Mouse (Mus musculus) liver, postnatal 0 days (tissue): ENCODE results near the gene Clstn1.

Source experiments
- CTCF ChIP-seq: sonication (generic); IDR thresholded peaks from 2 replicates; pipeline ENCODE4 v1.5.1; 2016; ENCODE audit warnings: antibody characterized with exemption, low read depth
- EP300 ChIP-seq: IDR thresholded peaks from 2 replicates; pipeline ENCODE4 v1.6.1; 2016; ENCODE audit warnings: antibody characterized with exemption, low read depth, mild to moderate bottlenecking

DNA sequence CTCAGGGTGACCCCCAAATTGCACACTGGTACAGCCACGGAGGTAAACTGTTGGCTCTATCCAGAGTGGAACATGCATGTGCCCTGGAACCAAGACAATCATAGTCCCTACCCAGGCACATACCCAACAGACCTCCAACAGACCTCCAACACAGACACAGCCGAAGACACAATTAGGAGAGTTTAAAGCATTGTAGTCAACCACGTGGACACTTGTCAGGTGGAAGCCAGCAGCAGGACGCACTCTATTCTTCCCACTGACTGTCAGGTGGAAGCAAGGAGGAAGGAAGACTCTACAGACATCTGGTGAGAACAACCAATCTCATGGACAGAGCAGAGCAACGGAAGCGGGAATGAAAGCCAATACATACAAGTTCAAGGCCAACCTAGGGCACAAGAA, 79.4 kb downstream of the Clstn1 start:
- no peak for TF ChIP-seq CTCF
- TF ChIP-seq EP300: no peak
